Mouse (Mus musculus) embryonic facial prominence, embryonic 13.5 days (tissue): ENCODE results near the gene Tlx3. TPM values are rescaled to one million over a fixed set of nuclear protein-coding genes. Genes with fewer than 3 reads are reported as not detected.

ENCODE experiments used
- ATAC-seq: fragments of 200-750 bp; cut with Nextera tagmentation; 2 replicates; pipeline ENCODE4 v1.8.0; 2017; ENCODE audit warnings: low read depth; ENCODE audit not compliant: insufficient number of reproducible peaks, insufficient read depth, low FRiP score, low TSS enrichment
- H3K27ac ChIP-seq: fragments of 300-500 bp; sonication (generic); 2 replicates; pipeline ENCODE4 v1.5.1; 2015; ENCODE audit warnings: moderate library complexity, mild to moderate bottlenecking, inconsistent platforms
- H3K27me3 ChIP-seq: fragments of 300-500 bp; sonication (generic); 2 replicates; pipeline ENCODE4 v1.6.1; 2015; ENCODE audit warnings: mild to moderate bottlenecking, inconsistent platforms
- H3K36me3 ChIP-seq: fragments of 300-500 bp; sonication (generic); 2 replicates; pipeline ENCODE4 v1.6.1; 2015; ENCODE audit warnings: mild to moderate bottlenecking, inconsistent platforms
- H3K4me1 ChIP-seq: fragments of 300-500 bp; sonication (generic); 2 replicates; pipeline ENCODE4 v1.6.1; 2015; ENCODE audit warnings: inconsistent platforms
- H3K4me2 ChIP-seq: fragments of 300-500 bp; sonication (generic); 2 replicates; pipeline ENCODE4 v1.6.1; 2015; ENCODE audit warnings: moderate library complexity, mild to moderate bottlenecking, inconsistent platforms
- H3K4me3 ChIP-seq: fragments of 300-500 bp; sonication (generic); 2 replicates; pipeline ENCODE4 v1.5.1; 2015; ENCODE audit warnings: mild to moderate bottlenecking, inconsistent platforms
- H3K9ac ChIP-seq: fragments of 300-500 bp; sonication (generic); 2 replicates; pipeline ENCODE4 v1.6.1; 2015; ENCODE audit warnings: mild to moderate bottlenecking, inconsistent platforms
- H3K9me3 ChIP-seq: fragments of 300-500 bp; sonication (generic); 2 replicates; pipeline ENCODE4 v1.6.1; 2016; ENCODE audit warnings: inconsistent platforms
- WGBS: fragments of 180-500 bp; shearing (Covaris S2); methylation state at CpG from one replicate; pipeline ENCODE4 v1.1.7; 2015; ENCODE audit warnings: mixed read lengths; 5-methylcytosine and 5-hydroxymethylcytosine counted together
- polyA plus RNA-seq: library from polyadenylated mRNA; unstranded; fragments of >200 nt; fragmentation: Nextera tagmentation; extraction: Ambion mirVana; gene quantifications from 2 replicates; pipeline ENCODE4 v1.2.1, GENCODE M21; 2015

Tlx3 gene
- 1.3 TPM in 1 of 2 replicates, not detected in the other for polyA plus RNA-seq

- no peaks in the 10 kb centered on the region for H3K9me3 ChIP-seq
- peak within 1 kb of the TSS; percentile 36 for H3K4me3 ChIP-seq
- peak; percentile 49; the same call in 1 of the 2 replicates for ATAC-seq
- H3K27me3 ChIP-seq: peaks cover 100% of the 10 kb centered on the region
- peak within 1 kb of the TSS; percentile 58 for H3K4me2 ChIP-seq
- peaks cover 41% of the 10 kb centered on the region for H3K4me1 ChIP-seq
- WGBS: under 1% methylated on average over 79 of the region's 81 CpGs
- no peaks in the 10 kb centered on the region for H3K36me3 ChIP-seq
- H3K9ac ChIP-seq: 0 out of 2 replicates have a peak within 1 kb of the TSS, but pooled peaks have one; percentile 21
- no peak within 1 kb of the TSS for H3K27ac ChIP-seq
Observed at GRCm38 (mm10) chr11:33203383-33204328, at the start of gene Tlx3. Gene Tlx3, minus strand, starts transcription at chr11:33203589.

DNA sequence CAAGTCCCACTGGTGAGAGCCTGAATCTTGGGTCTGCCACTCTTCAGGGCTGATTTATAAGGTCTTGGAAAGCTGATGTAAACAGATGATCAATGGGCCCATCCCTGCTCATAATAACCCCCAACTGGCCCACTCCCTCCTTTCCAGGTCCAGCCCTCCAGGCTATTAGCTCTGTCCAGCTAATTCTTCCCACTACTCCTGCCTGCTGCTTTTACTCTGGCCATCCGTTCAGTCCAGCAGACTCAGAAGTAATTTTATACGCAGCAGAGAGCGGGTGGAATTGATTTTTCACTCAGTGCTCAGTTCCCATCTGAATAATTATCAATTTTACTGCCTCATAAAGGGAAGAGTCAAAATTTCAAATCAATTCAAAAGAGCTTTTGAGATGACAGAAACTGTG lies 36.9 kb upstream of the Tlx3 start:
- no peak for ATAC-seq
- H3K9me3 ChIP-seq: no peaks in the 10 kb centered on the region
- WGBS: 51% methylated on average over 3 of the region's 3 CpGs
- H3K27ac ChIP-seq: no peak overlapping the region
- H3K36me3 ChIP-seq: no peaks in the 10 kb centered on the region
- no peaks in the 10 kb centered on the region for H3K27me3 ChIP-seq
- H3K4me3 ChIP-seq: no peak overlapping the region
- H3K9ac ChIP-seq: no peak overlapping the region
- no peak overlapping the region for H3K4me2 ChIP-seq
- H3K4me1 ChIP-seq: no peaks in the 10 kb centered on the region

DNA sequence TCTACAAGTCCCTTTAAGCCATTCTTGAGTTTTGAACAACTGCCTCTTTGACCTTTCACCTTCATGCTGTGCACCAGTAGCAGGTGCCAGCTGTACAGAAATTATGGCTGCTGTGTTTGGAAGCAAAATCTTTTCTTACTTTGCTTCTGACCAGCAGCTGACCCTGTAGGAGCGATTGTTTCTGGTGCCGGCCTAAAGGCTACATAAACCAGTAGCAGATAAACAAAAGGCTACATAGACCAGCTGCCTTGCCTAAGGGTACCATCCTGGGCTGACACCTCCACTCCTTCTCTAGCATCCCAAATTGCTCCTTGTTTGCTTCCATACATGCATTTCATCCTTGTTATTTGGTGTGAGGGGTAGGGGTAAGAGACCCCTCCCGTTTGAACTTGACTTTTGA lies 30.7 kb upstream of the Tlx3 start:
- no peaks in the 10 kb centered on the region for H3K27me3 ChIP-seq
- no peaks in the 10 kb centered on the region for H3K9me3 ChIP-seq
- no peak for ATAC-seq
- H3K36me3 ChIP-seq: no peaks in the 10 kb centered on the region
- H3K27ac ChIP-seq: no peak overlapping the region
- H3K4me1 ChIP-seq: no peaks in the 10 kb centered on the region
- H3K4me2 ChIP-seq: no peak overlapping the region
- H3K4me3 ChIP-seq: no peak overlapping the region
- H3K9ac ChIP-seq: no peak overlapping the region
- 55% methylated on average over 3 of the region's 3 CpGs for WGBS

- Histone ChIP-seq H3K27ac (no peak overlapping the region), H3K27me3 (no peaks in the 10 kb centered on the region; the same call in 1 of the 2 replicates), H3K4me2 (no peak overlapping the region), H3K9me3 (no peaks in the 10 kb centered on the region), H3K4me3 (no peak overlapping the region), H3K36me3 (no peaks in the 10 kb centered on the region), H3K4me1 (no peaks in the 10 kb centered on the region), H3K9ac (no peak overlapping the region)
- WGBS: 83% methylated on average over 5 of the region's 5 CpGs
- no peak for ATAC-seq
Observed at GRCm38 (mm10) chr11:33232056-33232455, 28.7 kb upstream of the Tlx3 start.

DNA sequence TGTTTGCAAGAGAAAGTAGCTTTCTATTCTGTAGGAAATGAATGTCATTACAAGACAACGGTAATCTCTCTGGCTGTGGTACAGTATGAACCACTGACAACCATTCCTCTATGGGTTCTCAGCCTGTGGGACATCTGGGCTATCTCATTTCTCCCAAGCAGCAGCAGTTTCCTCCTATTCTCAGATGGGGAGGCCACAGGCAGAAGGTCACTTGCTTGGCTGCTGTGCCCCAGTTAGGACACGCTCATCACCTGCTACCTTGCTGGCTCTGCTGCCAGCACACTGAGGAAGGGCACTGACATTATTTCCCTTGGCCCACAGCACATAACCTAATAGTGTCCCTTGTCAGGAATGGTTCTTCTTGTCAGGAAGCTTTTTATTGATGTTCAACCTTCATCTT lies 24.8 kb upstream of the Tlx3 start:
- Histone ChIP-seq H3K36me3 (no peaks in the 10 kb centered on the region), H3K9me3 (no peaks in the 10 kb centered on the region), H3K9ac (no peak overlapping the region), H3K4me1 (no peaks in the 10 kb centered on the region), H3K4me2 (no peak overlapping the region), H3K4me3 (no peak overlapping the region), H3K27ac (no peak overlapping the region), H3K27me3 (peaks cover 14% of the 10 kb centered on the region; the same call in 1 of the 2 replicates)
- 94% methylated on average over 2 of the region's 2 CpGs for WGBS
- no peak for ATAC-seq

- H3K9ac ChIP-seq: no peak overlapping the region
- H3K9me3 ChIP-seq: no peaks in the 10 kb centered on the region
- H3K27ac ChIP-seq: no peak overlapping the region
- 64% methylated on average over 8 of the region's 8 CpGs for WGBS
- no peak for ATAC-seq
- H3K27me3 ChIP-seq: peaks cover 21% of the 10 kb centered on the region; the same call in 1 of the 2 replicates
- H3K36me3 ChIP-seq: no peaks in the 10 kb centered on the region
- H3K4me1 ChIP-seq: peaks cover 11% of the 10 kb centered on the region
- H3K4me2 ChIP-seq: no peak overlapping the region
- H3K4me3 ChIP-seq: no peak overlapping the region
Observed at GRCm38 (mm10) chr11:33226516-33226915, 23.1 kb upstream of the Tlx3 start.

GRCm38 (mm10) chr11:33221566-33222365 lies 18.4 kb upstream of the Tlx3 start:
- no peaks in the 10 kb centered on the region for H3K36me3 ChIP-seq

GRCm38 (mm10) chr11:33220763-33221162 lies 17.4 kb upstream of the Tlx3 start:
- H3K4me2 ChIP-seq: no peak overlapping the region
- H3K4me1 ChIP-seq: peaks cover 20% of the 10 kb centered on the region
- H3K27me3 ChIP-seq: peaks cover 33% of the 10 kb centered on the region
- ATAC-seq: no peak
- no peak overlapping the region for H3K4me3 ChIP-seq
- no peak overlapping the region for H3K27ac ChIP-seq
- H3K36me3 ChIP-seq: no peaks in the 10 kb centered on the region
- H3K9me3 ChIP-seq: no peaks in the 10 kb centered on the region
- 51% methylated on average over 7 of the region's 7 CpGs for WGBS
- H3K9ac ChIP-seq: no peak overlapping the region

More at GRCm38 (mm10) chr11:33221566-33222365, 18.4 kb upstream of the Tlx3 start:
- no peak overlapping the region for H3K27ac ChIP-seq
- 38% methylated on average over 10 of the region's 11 CpGs for WGBS
- ATAC-seq: peak; percentile 70
- no peak overlapping the region for H3K9ac ChIP-seq
- H3K4me1 ChIP-seq: peaks cover 20% of the 10 kb centered on the region
- H3K27me3 ChIP-seq: peaks cover 36% of the 10 kb centered on the region
- H3K4me3 ChIP-seq: no peak overlapping the region
- H3K4me2 ChIP-seq: peak overlapping the region; percentile 18
- H3K9me3 ChIP-seq: no peaks in the 10 kb centered on the region

DNA sequence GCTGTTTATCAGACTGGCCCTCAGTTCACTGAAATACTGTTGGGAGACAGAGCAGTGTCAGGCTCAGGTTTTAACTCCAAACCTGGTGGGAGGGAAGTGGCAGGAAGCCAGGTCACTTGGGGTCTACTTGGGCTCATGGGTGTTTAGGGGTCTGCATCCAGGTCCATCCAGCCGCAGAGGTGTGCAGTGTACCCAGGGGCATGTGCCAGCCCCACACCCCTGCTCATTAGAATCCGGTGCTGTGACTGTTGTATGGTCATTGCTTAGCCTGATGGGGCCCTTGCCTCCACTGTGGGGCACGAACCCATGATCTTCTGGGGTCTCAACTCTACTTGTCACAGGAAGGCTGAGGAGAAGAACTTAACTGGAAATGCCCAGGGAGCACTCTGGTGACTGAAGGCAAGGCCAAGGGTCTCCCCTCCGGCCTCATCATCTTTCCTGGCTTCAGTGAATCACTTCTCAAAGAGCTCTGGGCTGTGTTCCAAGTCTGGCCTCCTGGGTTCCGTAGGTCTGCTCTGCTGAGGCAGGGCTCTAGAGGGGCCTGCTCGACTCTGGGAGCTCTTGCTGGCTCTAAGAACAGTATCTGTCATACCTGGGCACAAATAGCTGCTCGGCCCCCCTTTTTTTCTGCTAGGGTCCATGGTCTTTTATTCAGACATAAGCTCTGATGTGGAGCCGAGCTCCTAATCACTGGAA lies 14.1 kb upstream of the Tlx3 start:
- H3K27me3 ChIP-seq: peaks cover 16% of the 10 kb centered on the region
- no peak overlapping the region for H3K4me3 ChIP-seq
- no peak overlapping the region for H3K27ac ChIP-seq
- peaks cover 19% of the 10 kb centered on the region for H3K4me1 ChIP-seq
- H3K9me3 ChIP-seq: no peaks in the 10 kb centered on the region
- no peak overlapping the region for H3K9ac ChIP-seq
- 69% methylated on average over 8 of the region's 8 CpGs for WGBS
- no peak overlapping the region for H3K4me2 ChIP-seq
- ATAC-seq: no peak
- no peaks in the 10 kb centered on the region for H3K36me3 ChIP-seq

DNA sequence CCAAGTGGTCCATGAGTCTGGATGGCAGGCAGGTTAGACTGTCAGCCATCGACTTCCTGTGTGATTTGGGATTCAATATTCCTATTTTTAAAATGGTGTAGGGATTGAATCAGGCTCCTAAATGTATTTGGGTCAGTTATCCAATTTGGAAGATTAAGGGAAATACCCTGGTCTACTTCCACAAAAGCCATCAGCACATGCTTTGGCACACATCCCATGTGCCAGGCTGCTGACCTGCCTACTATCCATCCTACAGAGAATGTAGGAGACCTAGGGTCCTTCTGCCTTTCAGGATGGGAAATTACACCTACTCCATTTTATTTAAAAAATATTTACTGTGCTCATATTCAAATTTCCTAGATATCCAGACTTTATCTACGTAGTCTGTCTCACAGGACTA lies 4.0 kb upstream of the Tlx3 start:
- Histone ChIP-seq H3K4me3 (no peak overlapping the region), H3K4me2 (no peak overlapping the region), H3K27ac (no peak overlapping the region), H3K36me3 (no peaks in the 10 kb centered on the region), H3K27me3 (peaks cover 78% of the 10 kb centered on the region), H3K9me3 (no peaks in the 10 kb centered on the region), H3K9ac (no peak overlapping the region), H3K4me1 (peaks cover 17% of the 10 kb centered on the region)
- ATAC-seq: no peak
- WGBS: 86% methylated on average over 2 of the region's 2 CpGs

DNA sequence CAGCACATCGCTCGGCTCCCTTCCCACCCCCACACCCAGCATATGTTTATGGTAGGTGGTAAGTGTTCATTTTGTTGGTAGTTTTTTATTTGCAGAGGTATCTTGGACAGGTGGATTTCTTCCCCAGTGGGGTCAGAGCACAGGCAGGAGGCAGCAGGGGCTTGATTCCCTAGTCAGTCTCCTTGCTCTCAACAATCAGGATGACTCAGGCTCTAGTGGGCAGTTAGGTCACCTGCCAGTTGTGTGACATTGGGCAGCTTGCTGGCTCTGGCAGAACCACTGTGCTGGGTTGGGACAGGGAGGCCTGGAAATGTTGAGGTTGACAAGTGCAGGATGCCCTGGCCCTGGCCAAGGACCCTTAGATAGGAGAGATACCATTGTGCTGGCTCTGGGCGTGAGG lies 1.6 kb upstream of the Tlx3 start:
- no peaks in the 10 kb centered on the region for H3K9me3 ChIP-seq
- ATAC-seq: no peak
- H3K27ac ChIP-seq: no peak overlapping the region
- H3K36me3 ChIP-seq: no peaks in the 10 kb centered on the region
- H3K27me3 ChIP-seq: peaks cover 96% of the 10 kb centered on the region
- WGBS: 12% methylated on average over 3 of the region's 3 CpGs
- H3K9ac ChIP-seq: no peak overlapping the region
- no peak overlapping the region for H3K4me2 ChIP-seq
- no peak overlapping the region for H3K4me3 ChIP-seq
- peaks cover 39% of the 10 kb centered on the region for H3K4me1 ChIP-seq
